In genomic region chr10:80345929-80346328, GRCm38 (mm10) we compare ENCODE assay signal across 2 mouse cellular contexts. TPM values are rescaled to one million over a fixed set of nuclear protein-coding genes. Genes with fewer than 3 reads are reported as not detected.
"Had no signal": no experiment of that assay in that cellular context is flagged by ENCODE, and none has a peak within 500 bp of the region (broad histone marks: within the 10 kb centered on the region; RNA-seq: fewer than 3 reads in every experiment).

No protein-coding gene starts in this region.

RNA-seq across cellular contexts. Expression of gene Adamtsl5, which starts 2.3 kb away (rescaled TPM):
- total RNA-seq: monocyte, adult 5-6 weeks had no signal

RNA-seq across cellular contexts. Expression of gene Plk5, which starts 10.3 kb away (rescaled TPM):
- total RNA-seq: megakaryocyte, adult 5-6 weeks; monocyte, adult 5-6 weeks had no signal

RNA-seq across cellular contexts. Expression of gene Reep6, which starts 16.2 kb away (rescaled TPM):
- total RNA-seq: monocyte, adult 5-6 weeks had no signal
